Mouse (Mus musculus) midbrain, embryonic 11.5 days (tissue): ENCODE data around the gene Atl3. TPM values are rescaled to one million over a fixed set of nuclear protein-coding genes. Genes with fewer than 3 reads are reported as not detected.
A peak's percentile ranks its signal among the peaks of the same experiment; 100 is the strongest.

Experiments used
- ATAC-seq: fragments of 200-750 bp; cut with Nextera tagmentation; 2 replicates; pipeline ENCODE4 v1.8.0; 2017; ENCODE audit warnings: moderate TSS enrichment, moderate library complexity; ENCODE audit not compliant: low FRiP score
- DNase-seq: peaks from one replicate; pipeline ENCODE4 v3.0.0; 2015; ENCODE audit warnings: low spot score; ENCODE audit errors: missing footprints
- H3K27ac ChIP-seq: fragments of 300-500 bp; sonication (generic); 2 replicates; pipeline ENCODE4 v1.5.1; 2014; ENCODE audit warnings: low read depth, low read length
- H3K27me3 ChIP-seq: fragments of 300-500 bp; sonication (generic); 2 replicates; pipeline ENCODE4 v1.6.1; 2014; ENCODE audit warnings: mild to moderate bottlenecking, low read length, moderate library complexity, mixed read lengths; ENCODE audit not compliant: control insufficient read depth, insufficient read depth
- H3K36me3 ChIP-seq: fragments of 300-500 bp; sonication (generic); 2 replicates; pipeline ENCODE4 v1.6.1; 2014; ENCODE audit warnings: mild to moderate bottlenecking, low read length, moderate library complexity, mixed read lengths; ENCODE audit not compliant: control insufficient read depth, insufficient read depth
- H3K4me1 ChIP-seq: fragments of 300-500 bp; sonication (generic); 2 replicates; pipeline ENCODE4 v1.6.1; 2014; ENCODE audit warnings: low read length; ENCODE audit not compliant: control insufficient read depth, insufficient read depth
- H3K4me2 ChIP-seq: fragments of 300-500 bp; sonication (generic); 2 replicates; pipeline ENCODE4 v1.6.1; 2014; ENCODE audit warnings: mild to moderate bottlenecking, moderate library complexity
- H3K4me3 ChIP-seq: fragments of 300-500 bp; sonication (generic); 2 replicates; pipeline ENCODE4 v1.5.1; 2014; ENCODE audit warnings: low read depth, low read length
- H3K9ac ChIP-seq: fragments of 300-500 bp; sonication (generic); 2 replicates; pipeline ENCODE4 v1.6.1; 2014; ENCODE audit warnings: low read length
- H3K9me3 ChIP-seq: fragments of 300-500 bp; sonication (generic); 2 replicates; pipeline ENCODE4 v1.6.1; 2016; ENCODE audit warnings: low read length; ENCODE audit not compliant: control insufficient read depth
- WGBS: fragments of 180-500 bp; shearing (Covaris S2); extraction: QIAGEN DNeasy Blood & Tissue Kit; methylation state at CpG from one replicate; pipeline ENCODE4 v1.1.7; 2014; 5-methylcytosine and 5-hydroxymethylcytosine counted together
- polyA plus RNA-seq: library from polyadenylated mRNA; unstranded; fragments of >200 nt; fragmentation: Nextera tagmentation; extraction: Ambion mirVana; gene quantifications from 2 replicates; pipeline ENCODE4 v1.2.1, GENCODE M21; 2014

Atl3 gene
- polyA plus RNA-seq = 6.3 and 8.5 TPM in 2 replicates

DNA sequence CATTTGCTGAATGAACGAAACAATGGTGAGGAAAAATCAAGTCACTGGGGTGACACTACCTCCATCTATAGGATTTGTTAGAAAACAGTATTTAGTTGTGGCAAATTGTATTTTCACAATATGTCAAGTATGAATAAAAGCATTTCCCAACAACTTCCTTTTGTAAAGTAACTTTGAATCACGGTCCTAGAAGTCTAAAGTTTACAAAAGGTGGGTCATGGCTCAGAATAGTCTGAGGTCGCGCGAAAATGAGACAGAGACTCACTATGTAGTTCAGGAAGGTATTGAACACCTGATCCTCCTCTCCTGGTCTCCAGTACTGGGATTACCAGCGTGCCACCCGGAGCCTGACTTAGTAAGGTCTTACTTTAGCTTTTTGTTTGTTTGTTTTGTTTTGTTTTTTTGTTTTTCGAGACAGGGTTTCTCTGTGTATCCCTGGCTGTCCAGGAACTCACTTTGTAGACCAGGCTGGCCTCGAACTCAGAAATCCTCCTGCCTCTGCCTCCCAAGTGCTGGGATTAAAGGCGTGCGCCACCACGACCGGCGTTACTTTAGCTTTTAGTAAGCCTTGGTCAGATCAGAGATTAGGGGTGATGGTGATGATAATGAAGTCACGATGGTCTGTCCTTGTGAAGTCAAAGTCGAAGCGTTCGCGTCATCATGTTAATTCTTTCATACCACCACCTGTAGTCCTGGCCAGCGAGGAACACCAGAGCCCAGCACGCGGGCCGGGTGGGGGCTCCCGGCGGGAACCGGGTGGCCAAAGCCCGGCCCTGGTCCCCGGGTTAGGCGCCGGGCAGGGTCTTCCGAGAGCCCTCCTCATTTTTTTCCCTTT lies at the start of gene Atl3:
Gene Atl3 (plus strand): TSS at position 689 of the 835 bp plus-strand sequence.
- DNase-seq (peak; percentile 86), ATAC-seq (0 out of 2 replicates have a peak, but pooled peaks have one; percentile 0)
- Histone ChIP-seq H3K27me3 (no peaks in the 10 kb centered on the region), H3K27ac (peak within 1 kb of the TSS; percentile 88), H3K9ac (peak within 1 kb of the TSS; percentile 75), H3K4me1 (no peaks in the 10 kb centered on the region), H3K36me3 (no peaks in the 10 kb centered on the region), H3K4me3 (peak within 1 kb of the TSS; percentile 43), H3K9me3 (no peaks in the 10 kb centered on the region), H3K4me2 (peak within 1 kb of the TSS; percentile 74)
- WGBS = 31% methylated on average over 31 of the region's 31 CpGs

DNA sequence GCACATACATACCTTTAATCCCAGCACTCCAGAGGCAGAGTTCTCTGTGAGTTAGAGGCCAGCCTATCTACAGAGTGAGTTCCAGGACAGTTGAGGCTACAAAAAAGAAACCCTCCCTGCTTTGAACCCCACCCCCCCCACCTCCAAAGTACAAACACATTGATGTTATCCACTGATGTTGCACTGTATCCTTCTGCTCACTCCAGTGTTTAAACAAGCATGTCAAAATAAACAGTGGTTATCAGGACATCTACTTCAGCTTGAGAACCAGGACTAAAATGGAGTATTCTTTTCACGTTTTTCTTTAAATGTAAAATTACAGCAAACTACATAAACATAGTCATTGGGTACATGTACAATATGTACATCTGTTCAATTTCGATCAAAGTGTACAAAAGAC lies 48.7 kb upstream of the Atl3 start:
- H3K9ac ChIP-seq = no peak overlapping the region
- H3K27ac ChIP-seq = no peak overlapping the region
- DNase-seq = no peak
- no peak overlapping the region for H3K4me2 ChIP-seq
- no peaks in the 10 kb centered on the region for H3K9me3 ChIP-seq
- no peaks in the 10 kb centered on the region for H3K4me1 ChIP-seq
- peaks cover 4% of the 10 kb centered on the region; the same call in 1 of the 2 replicates for H3K36me3 ChIP-seq
- no peaks in the 10 kb centered on the region for H3K27me3 ChIP-seq
- no peak overlapping the region for H3K4me3 ChIP-seq
- WGBS = 98% methylated on average over 2 of the region's 2 CpGs
- no peak for ATAC-seq

DNA sequence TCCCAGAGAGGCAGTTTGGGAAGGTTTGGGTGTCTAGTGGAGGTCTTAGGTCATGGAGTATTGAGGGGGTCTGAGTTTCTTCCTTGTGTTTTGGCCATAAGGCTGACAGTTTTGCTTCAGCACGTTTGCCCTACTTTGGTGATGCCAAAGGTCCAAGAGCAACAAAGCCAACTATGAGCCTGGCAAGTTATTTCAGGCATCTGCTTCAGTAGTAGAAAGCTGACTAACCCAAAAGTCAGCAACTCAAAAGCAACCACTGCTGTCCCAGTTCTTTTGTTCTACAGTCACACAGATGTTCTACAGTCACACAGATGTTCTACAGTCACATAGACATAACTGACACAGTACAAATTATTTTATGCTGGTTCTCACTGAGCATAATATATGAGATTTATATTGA lies 48.2 kb upstream of the Atl3 start:
- DNase-seq (no peak), ATAC-seq (no peak)
- Histone ChIP-seq H3K9ac (no peak overlapping the region), H3K4me2 (no peak overlapping the region), H3K27ac (no peak overlapping the region), H3K36me3 (peaks cover 4% of the 10 kb centered on the region; the same call in 1 of the 2 replicates), H3K4me1 (no peaks in the 10 kb centered on the region), H3K4me3 (no peak overlapping the region), H3K9me3 (no peaks in the 10 kb centered on the region), H3K27me3 (no peaks in the 10 kb centered on the region)
- WGBS = 97% methylated on average over 1 of the region's 1 CpGs

DNA sequence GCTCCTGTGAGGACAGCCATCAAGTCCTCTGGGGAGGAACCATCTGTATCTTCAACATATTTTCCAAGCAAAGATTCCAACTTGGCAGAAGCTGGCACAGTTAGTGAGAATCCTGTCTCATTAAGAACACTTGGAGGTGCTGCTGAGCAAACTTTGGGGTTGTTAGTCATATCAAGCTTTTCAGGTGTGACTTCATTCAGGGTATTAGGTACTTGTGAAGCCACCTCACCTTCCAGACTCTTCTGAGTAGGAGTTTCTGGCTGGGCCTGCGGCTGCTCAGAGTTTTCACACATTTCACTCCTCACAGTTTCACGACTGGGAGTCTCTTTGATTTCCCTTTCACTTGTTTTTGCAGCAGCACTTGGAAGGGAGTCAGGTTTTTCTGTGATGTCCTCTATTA lies 37.0 kb upstream of the Atl3 start:
- Histone ChIP-seq H3K36me3 (peaks cover 5% of the 10 kb centered on the region; the same call in 1 of the 2 replicates), H3K9me3 (no peaks in the 10 kb centered on the region)
- 90% methylated on average over 2 of the region's 2 CpGs for WGBS

DNA sequence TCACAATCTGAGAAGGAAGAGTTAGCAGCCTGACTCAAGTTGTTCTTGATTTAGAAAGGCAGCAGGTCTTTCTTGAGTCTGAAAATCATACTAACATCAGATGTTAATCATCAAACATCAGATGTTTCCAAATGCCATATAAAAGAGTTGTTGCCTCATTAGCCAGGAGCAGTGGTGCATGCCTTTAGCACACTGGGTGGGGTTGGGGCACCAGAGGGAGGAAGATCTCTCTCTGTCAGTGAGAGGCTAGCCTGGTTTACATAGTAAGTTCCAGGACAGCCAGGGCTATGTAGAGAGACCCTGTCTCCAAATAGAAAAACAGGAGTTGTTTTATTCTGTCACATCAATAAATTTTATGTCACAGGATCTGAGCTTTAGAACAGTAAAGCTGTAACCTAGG lies 34.9 kb upstream of the Atl3 start:
- peaks cover 5% of the 10 kb centered on the region; the same call in 1 of the 2 replicates for H3K36me3 ChIP-seq

More for the DNA sequence above, 37.0 kb upstream of the Atl3 start:
- no peak overlapping the region for H3K27ac ChIP-seq
- no peak overlapping the region for H3K4me2 ChIP-seq
- H3K4me1 ChIP-seq = no peaks in the 10 kb centered on the region
- H3K9ac ChIP-seq = no peak overlapping the region
- H3K4me3 ChIP-seq = no peak overlapping the region
- no peak for ATAC-seq
- no peak for DNase-seq
- no peaks in the 10 kb centered on the region for H3K27me3 ChIP-seq

DNA sequence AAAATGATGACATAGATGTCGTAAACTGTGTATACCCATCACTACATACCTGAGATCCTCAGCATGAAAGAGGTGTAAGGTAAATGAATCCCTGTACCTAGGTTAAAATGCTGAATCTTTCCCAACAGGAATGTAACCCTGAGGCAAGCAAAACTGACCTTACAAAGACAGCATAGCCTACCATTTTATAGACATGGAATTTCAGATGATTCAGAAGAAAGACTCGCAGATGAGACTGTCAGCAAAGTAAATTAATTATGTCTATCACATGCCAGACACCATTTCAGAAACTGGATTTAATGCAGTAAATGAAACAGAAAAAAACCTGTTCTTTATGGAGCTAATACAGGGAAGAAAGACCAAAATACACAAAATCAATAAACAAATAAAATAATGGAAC lies 34.5 kb upstream of the Atl3 start:
- peaks cover 5% of the 10 kb centered on the region; the same call in 1 of the 2 replicates for H3K36me3 ChIP-seq
- DNase-seq = no peak
- 93% methylated on average over 2 of the region's 2 CpGs for WGBS

More for the DNA sequence above, 34.9 kb upstream of the Atl3 start:
- no peak overlapping the region for H3K4me3 ChIP-seq
- no peaks in the 10 kb centered on the region for H3K27me3 ChIP-seq
- ATAC-seq = no peak
- H3K27ac ChIP-seq = no peak overlapping the region
- no peak for DNase-seq
- H3K4me1 ChIP-seq = no peaks in the 10 kb centered on the region
- no peak overlapping the region for H3K4me2 ChIP-seq
- H3K9me3 ChIP-seq = no peaks in the 10 kb centered on the region
- H3K9ac ChIP-seq = no peak overlapping the region

DNA sequence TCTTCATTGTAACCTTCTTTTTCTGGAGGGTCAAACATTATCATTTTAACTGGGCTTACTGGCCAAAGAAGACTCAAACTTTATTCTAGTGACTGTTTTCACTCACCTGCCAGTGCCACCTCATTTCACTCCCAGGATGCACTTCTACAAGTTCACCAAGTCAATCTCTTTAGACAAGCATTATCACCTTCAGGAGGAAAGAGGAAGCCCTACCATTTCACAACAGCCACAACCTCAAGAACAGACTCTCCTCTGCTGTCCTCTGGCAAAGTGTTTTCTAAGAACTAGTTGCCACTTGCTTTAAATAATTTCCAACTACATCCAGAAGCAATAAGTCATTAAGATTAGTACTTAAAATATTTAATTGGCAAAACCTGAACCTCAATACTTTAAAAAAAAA lies 25.9 kb upstream of the Atl3 start:
- Histone ChIP-seq H3K4me3 (no peak overlapping the region), H3K4me1 (no peaks in the 10 kb centered on the region), H3K9ac (no peak overlapping the region), H3K27me3 (no peaks in the 10 kb centered on the region), H3K4me2 (no peak overlapping the region), H3K36me3 (0 out of 2 replicates have a peak, but pooled peaks cover 2% of the 10 kb centered on the region), H3K27ac (no peak overlapping the region), H3K9me3 (no peaks in the 10 kb centered on the region)
- ATAC-seq = no peak
- peak; percentile 17 for DNase-seq

More for the DNA sequence above, 34.5 kb upstream of the Atl3 start:
- ATAC-seq = no peak
- Histone ChIP-seq H3K9me3 (no peaks in the 10 kb centered on the region), H3K4me1 (no peaks in the 10 kb centered on the region), H3K4me2 (no peak overlapping the region), H3K9ac (no peak overlapping the region), H3K4me3 (no peak overlapping the region), H3K27me3 (no peaks in the 10 kb centered on the region), H3K27ac (no peak overlapping the region)

DNA sequence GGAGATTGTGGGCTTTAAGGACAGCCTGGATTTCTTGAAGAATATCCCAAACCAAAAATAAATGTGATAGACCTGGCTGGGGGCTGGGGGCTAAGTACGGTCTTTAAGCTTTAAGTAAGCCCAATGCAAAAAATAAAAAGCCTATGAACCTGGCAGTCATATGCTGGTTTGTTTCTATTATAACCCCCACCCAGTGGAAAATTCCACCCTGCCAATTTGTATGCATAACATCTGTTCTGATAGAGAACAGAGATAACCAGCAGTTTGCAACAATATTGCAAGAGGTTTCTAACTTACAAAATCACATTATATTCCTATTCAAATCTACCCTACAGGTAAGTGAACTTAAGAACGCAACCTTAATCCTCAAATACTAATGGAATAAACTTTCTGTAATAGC lies 23.2 kb upstream of the Atl3 start:
- no peaks in the 10 kb centered on the region for H3K4me1 ChIP-seq
- ATAC-seq (no peak), DNase-seq (no peak)
- no peak overlapping the region for H3K4me2 ChIP-seq
- no peak overlapping the region for H3K9ac ChIP-seq
- no peak overlapping the region for H3K4me3 ChIP-seq
- H3K27ac ChIP-seq = no peak overlapping the region
- 92% methylated on average over 2 of the region's 2 CpGs for WGBS
- H3K36me3 ChIP-seq = 0 out of 2 replicates have a peak, but pooled peaks cover 2% of the 10 kb centered on the region
- H3K27me3 ChIP-seq = no peaks in the 10 kb centered on the region
- no peaks in the 10 kb centered on the region for H3K9me3 ChIP-seq

DNA sequence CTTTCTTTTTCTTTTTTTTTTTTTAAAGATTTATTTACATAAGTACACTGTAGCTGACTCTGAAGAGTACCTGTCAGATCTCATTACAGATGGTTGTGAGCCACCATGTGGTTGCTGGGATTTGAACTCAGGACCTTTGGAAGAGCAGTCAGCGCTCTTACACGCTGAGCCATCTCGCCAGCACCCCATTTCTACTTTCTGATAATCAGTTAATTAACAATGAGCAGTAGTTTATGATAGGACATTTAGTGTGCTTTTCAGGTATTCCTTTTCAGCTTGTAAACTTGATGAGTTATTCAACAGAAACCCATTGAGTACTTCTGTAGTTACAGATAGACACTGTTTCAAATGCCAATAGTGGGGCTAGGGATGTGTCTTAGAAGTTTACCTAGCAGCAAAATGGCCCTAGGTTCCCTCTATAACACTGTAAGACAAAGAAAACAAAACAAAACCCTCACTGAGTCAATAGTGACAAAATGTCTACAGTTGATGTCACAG lies 14.0 kb upstream of the Atl3 start:
- no peak for ATAC-seq
- WGBS = 97% methylated on average over 3 of the region's 3 CpGs
- no peak overlapping the region for H3K4me2 ChIP-seq

More for the DNA sequence above, 14.0 kb upstream of the Atl3 start:
- DNase-seq = no peak
- Histone ChIP-seq H3K27ac (no peak overlapping the region), H3K27me3 (no peaks in the 10 kb centered on the region), H3K9ac (no peak overlapping the region), H3K4me3 (no peak overlapping the region), H3K9me3 (no peaks in the 10 kb centered on the region), H3K4me1 (peaks cover 10% of the 10 kb centered on the region), H3K36me3 (peaks cover 2% of the 10 kb centered on the region; the same call in 1 of the 2 replicates)
